Mouse (Mus musculus): ENCODE results near the gene Dppa3.

Dppa3 gene

GRCm38 (mm10) chr6:122667715-122668114 lies 41.5 kb downstream of the Dppa3 start:
- no peak for DNase-seq (ENCODE audit: low spot score in 2 of 2)

GRCm38 (mm10) chr6:122668823-122669222 lies 42.6 kb downstream of the Dppa3 start:
- no peak for DNase-seq (ENCODE audit: low spot score in 2 of 2)

GRCm38 (mm10) chr6:122669406-122670200 lies 43.4 kb downstream of the Dppa3 start:
- DNase-seq (ENCODE audit: low spot score in 2 of 2), result peak; percentile 80 to 88

GRCm38 (mm10) chr6:122670201-122670551 lies 44.0 kb downstream of the Dppa3 start:
- DNase-seq (ENCODE audit: low spot score in 2 of 2), result no peak

- DNase-seq (ENCODE audit: low spot score in 2 of 2), result no peak
These were observed 44.6 kb downstream of the Dppa3 start for GRCm38 (mm10) chr6:122670841-122671240.

GRCm38 (mm10) chr6:122672746-122673145 lies 46.5 kb downstream of the Dppa3 start:
- DNase-seq (ENCODE audit: low spot score in 2 of 2), result no peak
